Mouse (Mus musculus): Measurements from ENCODE around the gene AF067061.

Gene AF067061

DNA sequence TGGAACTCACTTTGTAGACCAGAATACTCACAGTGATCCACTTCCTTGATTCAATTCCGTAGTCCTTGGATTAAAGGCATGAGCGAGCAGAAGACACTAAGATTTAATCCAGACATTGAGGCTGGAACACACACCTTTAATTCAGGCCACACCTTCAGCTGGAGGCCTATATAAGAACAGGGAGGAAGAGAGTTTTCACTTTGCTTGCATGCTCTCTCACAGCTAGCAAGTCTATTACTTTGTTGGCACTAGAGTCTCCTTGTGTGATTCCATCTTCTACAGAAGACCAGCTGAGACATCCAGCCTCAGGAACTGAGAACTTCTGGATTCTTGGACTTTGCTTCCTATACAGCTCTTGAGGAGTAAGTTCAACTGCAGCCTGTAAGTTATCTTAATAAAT is at the start of gene AF067061:
AF067061 (plus strand) TSS at position 245 of the 400 bp plus-strand sequence.
- WGBS: 88% methylated on average over 2 of the region's 2 CpGs

DNA sequence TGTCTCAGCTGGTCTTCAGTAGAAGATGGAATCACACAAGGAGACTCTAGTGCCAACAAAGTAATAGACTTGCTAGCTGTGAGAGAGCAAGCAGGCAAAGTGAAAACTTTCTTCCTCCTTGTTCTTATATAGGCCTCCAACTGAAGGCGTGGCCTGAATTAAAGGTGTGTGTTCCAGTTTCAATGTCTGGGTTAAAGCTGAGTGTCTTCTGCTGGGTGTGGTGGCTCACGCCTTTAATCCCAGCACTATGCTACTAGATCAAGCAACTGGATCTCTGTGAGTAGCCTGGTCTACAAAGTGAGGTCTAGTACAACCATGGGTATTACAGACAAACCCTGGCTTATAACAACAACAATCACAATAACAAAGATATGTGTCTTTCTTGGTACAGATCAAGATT is 47.1 kb upstream of the AF067061 start, which contains the start of gene Gm21762:
Gm21762 (minus strand) TSS at position 101 of the 400 bp plus-strand sequence.
- no CpG with 5 or more reads among the region's 2 CpGs for WGBS

DNA sequence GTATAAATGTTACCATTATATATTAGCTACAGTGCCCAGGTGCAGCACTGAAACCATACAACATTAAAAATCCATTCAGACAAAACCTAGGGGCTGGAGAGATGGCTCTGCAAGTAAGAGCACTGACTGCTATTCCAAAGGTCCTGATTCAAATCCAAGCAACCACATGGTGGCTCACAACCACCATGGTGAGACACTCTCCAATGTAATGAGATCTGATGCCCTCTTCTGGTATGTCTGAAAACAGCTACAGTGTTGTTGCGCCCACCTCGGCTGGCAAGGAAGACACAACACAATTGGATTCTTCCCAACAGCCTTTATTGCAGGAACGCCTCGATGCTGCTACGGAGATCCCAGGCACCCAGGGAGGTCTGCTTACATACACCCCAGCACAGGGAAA is 42.0 kb upstream of the AF067061 start:
- 86% methylated on average over 5 of the region's 5 CpGs for WGBS

DNA sequence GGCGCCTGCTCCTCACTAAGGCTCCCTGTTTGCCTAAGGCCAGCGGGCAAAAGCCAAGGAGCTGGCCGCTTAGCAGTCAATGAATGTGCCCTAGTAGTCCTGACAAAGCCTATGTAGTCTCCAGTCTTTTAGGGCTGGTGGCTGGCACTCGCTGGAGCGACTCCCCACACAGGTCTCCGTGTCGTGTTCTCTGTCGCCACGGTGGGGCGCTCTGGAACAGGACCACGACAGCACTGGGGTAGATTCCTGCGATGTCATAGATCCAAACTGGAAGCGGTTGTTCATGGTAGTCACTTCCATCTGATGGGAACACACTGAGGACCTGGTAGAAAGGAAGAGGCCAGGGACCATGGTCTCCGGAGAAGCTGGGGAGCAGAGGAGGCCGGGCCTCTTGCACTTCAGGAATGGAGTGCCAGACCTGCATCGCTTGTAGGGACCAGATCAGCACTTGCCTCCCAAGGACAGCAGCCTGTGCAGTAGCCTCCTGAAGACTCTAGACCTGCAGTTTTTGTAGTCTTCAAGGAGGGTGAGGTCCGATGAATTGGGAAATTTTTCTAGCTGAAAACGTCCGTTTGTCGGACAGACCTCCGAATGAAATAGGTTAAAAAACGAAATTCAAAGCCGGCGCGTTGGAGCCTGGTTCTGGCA is 39.8 kb upstream of the AF067061 start:
- 93% methylated on average over 16 of the region's 25 CpGs for WGBS

DNA sequence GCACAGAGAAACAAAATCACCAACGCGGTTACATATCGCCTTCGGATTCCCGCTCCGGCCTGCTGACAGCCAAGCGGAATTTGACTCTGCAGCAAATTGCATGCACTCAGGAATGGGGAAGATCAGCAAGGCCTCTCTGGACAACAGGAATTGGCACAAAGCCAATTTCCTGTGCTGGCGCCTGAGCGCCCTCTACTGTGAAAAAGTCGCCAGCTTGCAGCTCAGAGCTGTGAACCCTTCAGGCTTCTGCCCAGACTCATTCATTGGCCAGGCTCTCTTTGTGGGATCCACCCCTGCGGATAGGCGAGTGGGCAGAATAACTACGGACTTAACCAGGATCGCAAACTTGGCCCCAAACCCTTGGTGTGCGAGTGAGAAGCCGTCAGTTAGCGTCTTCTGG is 31.1 kb upstream of the AF067061 start:
- 94% methylated on average over 17 of the region's 17 CpGs for WGBS

DNA sequence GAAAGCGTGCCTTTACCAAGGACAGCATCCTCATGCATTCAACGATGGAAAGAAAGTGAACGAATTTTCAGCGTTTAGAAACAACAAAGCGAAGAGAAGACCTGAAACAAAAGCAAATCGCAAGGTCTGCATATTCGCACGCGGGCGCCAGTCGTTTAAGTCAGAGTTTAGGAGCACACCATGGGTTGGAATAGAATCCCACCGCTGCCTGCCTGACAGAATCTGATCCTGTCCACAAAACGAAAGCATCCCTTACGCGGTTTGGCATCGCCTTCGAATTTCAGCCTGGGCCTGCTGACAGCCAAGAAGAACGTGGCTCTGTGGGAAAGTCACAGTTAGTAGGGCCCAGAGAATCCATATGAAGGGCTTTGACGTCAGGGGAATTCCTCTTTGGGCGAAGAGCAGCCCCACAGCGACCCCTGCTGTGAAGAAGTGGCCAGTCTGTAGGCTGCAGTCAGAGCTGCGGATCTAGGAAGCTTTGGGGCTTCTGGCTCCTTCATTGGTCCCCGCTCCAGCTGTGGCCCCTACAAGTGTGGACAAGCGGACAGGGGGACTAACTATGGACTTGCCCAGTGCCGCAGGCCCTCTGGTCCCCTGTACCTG is 30.4 kb upstream of the AF067061 start:
- WGBS: 78% methylated on average over 13 of the region's 25 CpGs

DNA sequence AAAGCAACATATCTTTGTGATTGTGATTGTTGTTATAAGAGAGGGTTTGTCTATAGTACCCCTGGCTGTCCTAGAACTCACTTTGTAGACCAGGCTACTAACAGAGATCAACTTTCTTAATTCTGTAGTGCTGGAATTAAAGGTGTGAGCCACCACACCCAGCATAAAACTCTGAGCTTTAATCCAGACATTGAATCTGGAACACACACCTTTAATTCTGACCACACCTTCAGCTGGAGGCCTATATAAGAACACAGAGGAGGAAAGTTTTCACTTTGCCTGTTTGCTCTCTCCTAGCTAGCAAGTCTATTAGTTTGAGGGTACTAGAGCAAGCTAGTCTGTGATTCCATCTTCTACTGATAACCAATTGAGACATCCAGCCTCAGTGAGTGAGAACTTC is 24.1 kb upstream of the AF067061 start, which contains the start of gene Gm21731:
Gm21731 (plus strand) TSS at position 301 of the 400 bp plus-strand sequence.

DNA sequence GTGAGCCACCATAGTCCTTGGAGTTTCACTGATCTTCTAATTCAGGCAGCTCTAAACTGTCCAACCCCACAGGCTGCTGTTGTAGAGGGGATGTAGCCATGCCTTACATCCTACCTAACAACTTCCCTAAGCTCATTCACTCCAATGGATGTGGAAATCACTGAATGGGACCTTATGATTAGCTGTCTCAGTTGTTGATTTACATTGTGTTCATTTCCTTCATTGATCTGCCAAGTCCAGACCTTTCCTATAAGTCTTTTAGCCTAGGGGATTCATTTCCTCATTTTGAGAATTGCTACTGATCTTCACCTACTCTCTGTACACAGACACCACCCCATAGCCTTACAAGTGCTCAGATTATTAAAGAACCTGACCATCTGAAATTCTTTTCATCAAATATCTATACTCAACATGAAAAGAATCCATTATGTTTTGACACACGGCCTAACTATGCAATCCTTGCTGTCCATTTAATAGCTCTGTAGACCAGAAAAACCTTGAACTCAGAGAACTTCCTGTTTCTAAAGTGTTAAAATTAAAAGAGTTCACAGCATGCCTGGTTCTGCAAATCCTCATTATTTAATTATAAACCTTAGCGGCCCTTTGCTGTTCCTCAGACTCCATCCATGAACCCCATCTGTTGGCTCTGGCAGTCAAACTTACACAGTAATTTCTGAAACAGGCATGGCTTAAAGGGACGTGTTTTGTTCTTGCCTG is 11.5 kb upstream of the AF067061 start:
- WGBS: 70% methylated on average over 2 of the region's 3 CpGs

DNA sequence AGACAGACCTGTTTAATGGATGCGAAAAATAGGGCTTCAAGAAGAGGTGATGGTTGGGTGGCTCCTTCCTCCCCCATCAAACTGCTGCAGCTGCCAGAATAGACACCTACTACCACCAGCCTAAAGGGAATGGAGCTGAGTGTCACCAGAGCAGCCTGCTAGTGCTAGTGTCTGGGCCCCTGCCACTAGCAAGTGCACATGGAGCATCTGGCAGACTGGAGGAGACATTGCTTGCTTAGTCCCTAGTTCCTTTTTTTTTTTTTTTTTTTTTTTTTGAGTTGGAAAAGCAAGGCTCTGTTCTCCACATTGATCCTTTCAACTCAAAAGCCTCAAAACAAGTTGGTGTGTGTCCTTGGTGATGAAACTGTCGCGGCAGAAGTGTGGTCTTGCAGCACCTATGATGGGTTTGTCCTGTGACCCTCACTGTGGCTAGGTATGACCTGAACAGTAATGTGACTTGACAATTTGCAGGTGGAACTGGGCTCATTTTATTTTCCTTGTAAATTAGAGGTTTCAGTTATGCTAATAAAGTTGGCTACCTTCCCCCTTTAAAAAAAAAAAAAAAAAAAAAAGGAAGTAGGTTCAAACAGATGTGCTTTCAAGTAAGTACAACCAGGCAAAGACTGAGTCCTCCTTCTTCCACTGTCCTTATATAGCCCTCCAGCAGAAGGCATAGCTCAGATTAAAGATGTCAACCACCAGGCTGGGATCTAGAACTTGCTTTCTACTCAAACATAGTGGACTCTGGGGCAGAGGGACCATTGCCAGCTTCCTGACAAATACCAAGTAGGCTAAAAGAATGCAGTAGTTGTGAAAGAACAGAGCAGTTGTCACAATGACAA is 3.9 kb upstream of the AF067061 start:
- 85% methylated on average over 3 of the region's 3 CpGs for WGBS

DNA sequence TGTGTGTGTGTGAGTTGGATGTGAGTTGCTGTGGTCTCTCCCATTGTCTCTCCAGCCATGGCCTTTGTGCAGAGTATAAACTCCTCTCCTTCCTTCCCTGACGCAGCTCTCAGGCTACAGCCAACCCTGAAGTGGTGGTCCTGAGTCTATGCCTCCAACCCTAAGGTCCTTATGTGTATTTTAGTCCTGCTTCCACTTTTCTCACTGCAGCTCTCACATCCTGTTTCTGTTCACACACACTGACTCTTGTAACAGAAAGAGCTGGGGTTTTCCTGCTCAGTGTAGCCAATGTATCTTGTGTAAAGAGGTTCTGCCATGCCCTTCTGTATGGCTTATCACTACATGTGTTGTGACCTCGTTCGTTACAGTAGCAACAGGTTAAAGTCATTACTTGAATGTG is 3.2 kb upstream of the AF067061 start:
- 55% methylated on average over 3 of the region's 3 CpGs for WGBS

DNA sequence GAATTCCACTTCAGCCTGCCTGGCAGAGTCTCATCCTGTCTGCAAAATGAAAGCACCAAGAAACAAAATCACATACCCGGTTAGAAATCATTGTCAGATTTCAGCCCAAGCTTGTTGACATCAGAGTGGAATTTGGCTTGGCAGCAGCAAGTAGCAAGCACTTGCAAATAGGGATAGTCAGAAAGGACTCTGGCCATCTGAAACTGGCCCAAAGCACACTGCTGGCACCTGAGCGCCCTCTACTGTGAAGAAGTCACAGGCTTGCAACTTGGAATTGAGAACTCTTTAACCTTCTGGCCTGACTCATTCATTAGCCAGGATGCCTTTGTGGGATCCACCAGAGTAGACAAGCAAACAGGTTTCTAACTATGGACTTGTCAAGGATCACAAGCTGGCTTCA is 14.9 kb downstream of the AF067061 start:
- 32% methylated on average over 2 of the region's 2 CpGs for WGBS

DNA sequence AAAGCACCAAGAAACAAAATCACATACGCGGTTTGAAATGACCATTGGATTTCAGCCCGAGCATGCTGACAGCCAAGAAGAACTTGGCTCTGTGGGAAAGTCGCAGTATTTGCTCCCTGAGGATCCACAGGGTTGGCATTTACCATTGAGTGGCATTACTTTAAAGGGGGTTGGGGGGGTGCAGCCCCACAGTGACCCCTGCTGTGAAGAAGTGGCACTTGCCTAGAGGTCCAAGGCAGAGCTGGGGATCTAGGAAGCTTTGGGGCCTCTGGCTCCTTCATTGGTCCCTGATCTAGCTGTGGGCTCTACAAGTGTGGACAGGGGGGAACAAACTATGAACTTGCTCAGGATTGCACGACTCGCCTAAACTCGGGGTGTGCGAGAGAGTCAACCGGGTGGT is 15.9 kb downstream of the AF067061 start:
- WGBS: 88% methylated on average over 9 of the region's 9 CpGs

DNA sequence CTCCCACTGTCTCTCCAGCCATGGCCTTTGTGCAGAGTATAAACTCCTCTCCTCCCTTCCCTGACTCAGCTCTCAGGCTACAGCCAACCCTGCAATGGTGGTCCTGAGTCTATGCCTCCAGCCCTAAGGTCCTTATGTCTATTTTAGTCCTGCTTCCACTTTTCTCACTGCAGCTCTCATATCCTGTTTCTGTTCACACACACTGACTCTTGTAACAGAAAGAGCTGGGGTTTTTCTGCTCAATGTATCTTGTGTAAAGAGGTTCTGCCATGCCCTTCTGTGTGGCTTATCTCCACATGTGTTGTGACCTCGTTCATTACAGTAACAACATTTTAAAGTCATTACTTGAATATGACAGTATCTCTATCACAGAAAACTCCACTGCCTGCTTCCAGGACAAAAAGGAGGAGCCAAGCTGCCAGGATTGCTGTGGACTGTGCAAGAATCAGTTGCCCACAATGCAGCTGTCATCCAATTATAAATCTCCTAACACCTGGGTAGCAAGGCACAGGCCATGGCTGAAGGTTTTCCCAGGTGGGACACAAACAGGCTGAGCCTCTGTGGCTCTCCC is 36.5 kb downstream of the AF067061 start:
- 39% methylated on average over 1 of the region's 1 CpGs for WGBS

DNA sequence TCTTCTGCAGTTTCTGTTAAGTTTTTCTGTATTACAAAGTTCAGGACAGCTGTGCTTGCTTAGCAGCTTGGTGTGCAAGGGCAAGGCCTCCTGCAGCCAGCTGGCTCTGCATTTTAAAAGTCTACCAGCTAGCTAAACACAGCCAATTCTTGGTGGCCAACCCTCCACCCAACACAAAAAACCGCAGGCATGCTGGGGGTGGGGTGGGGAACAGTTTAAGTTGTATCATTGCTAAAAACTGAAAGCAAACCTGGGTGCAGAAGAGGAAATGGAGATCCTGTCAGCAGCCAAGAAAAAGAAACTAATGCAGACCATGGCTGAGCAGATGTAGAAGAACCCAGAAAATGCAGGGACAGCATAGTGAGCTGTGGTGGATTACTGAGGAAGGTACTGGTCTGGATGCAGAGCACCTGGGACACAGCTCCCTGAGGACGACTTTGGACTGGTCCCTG is 37.1 kb downstream of the AF067061 start, which contains the start of gene BC147527:
BC147527 (plus strand) TSS at position 402 of the 452 bp plus-strand sequence.
- WGBS: 45% methylated on average over 2 of the region's 2 CpGs

DNA sequence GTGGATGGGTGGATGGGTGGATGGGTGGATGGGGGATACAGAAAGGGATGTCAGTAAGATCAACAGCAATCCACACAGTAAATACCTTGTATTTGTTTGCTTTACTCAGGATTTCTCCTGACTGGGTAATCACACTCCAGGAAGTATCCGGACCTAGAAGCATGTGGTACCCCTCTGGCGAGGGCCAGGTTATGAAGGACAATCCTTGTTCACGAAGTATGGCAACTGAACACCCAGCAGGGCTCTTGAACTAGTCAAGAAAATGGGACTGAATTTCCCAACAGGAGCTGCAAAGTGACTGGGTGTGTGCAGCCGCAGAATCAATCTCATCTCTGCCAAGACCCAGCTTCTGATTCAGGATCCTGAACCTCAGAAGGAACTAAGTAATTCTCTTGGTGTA is 37.9 kb downstream of the AF067061 start:
- 85% methylated on average over 4 of the region's 4 CpGs for WGBS

DNA sequence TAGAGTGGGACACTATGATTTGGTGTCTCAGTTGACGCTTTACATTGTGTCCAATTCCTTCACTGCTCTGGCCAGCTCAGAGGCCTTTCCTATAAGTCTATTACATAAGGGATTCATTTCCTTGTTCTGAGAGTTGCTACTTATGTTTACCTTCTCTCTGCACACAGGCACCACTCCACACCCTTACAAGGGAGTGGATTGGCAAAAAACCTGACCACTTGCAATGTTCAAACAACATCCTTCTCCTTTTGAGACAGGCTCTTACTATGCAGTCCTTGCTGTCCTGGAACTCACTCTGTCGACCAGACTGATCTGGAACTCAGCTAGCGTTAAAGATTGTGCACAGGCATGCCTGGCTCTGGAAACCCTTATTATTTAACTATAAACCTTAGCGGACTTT is 47.8 kb downstream of the AF067061 start:
- 77% methylated on average over 4 of the region's 4 CpGs for WGBS

DNA sequence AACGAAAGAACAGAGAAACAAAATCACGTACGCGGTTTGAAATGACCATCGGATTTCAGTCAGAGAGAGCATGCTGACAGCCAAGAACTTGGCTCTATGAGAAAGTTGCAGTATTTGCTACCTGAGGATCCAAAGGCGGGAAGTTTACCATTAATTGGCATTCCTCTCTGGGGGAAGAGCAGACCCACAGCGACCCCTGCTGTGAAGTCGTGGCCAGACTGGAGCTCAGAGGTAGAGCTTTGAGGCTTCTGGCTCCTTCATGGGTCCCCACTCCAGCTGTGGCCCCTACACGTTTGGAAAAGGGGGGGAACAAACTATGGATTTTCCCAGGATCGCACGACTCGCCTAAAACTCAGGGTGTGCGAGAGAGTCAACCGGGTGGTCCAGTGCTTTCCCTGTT is 50.7 kb downstream of the AF067061 start:
- WGBS: 41% methylated on average over 14 of the region's 14 CpGs

Data from cerebral cortex, adult 2 months (tissue).